Mouse (Mus musculus) heart, adult 2 months (tissue): Measurements from ENCODE around the gene Pkd1l1.

Experiments
- CTCF ChIP-seq: fragments of 200-600 bp; IDR thresholded peaks from 2 replicates; pipeline ENCODE4 v1.8.1; 2022; ENCODE audit warnings: antibody characterized with exemption, mild to moderate bottlenecking, moderate library complexity
- EP300 ChIP-seq: fragments of 200-500 bp; IDR thresholded peaks from 2 replicates; pipeline ENCODE4 v1.6.1; 2011; ENCODE audit warnings: low read depth, low read length, control low read depth; ENCODE audit not compliant: insufficient read depth
- POLR2A ChIP-seq: fragments of 200-500 bp; IDR thresholded peaks from 2 replicates; pipeline ENCODE4 v1.6.1; 2011; ENCODE audit warnings: mild to moderate bottlenecking, low read depth, low read length, control low read depth; ENCODE audit not compliant: insufficient read depth

- TF ChIP-seq POLR2A (no peak), CTCF (no peak), EP300 (no peak)
Measured at GRCm38 (mm10) chr11:8817376-8817775, 155.7 kb downstream of the Pkd1l1 start.
